Mouse (Mus musculus): ENCODE data around the gene Ptger4.

The Ptger4 gene

GRCm38 (mm10) chr15:5165121-5165773, 78.7 kb downstream of the Ptger4 start:
- no peak for DNase-seq (ENCODE audit: low spot score)

GRCm38 (mm10) chr15:5158827-5159226, 85.2 kb downstream of the Ptger4 start:
- DNase-seq (ENCODE audit: low spot score), result no peak

- no peak for DNase-seq (ENCODE audit: low spot score)
Observed at GRCm38 (mm10) chr15:5157386-5157785, 86.6 kb downstream of the Ptger4 start.

Data from urinary bladder, postnatal 14 days (tissue).